Mouse (Mus musculus): Measurements from ENCODE around the gene Zfand2a.

Gene Zfand2a

GRCm38 (mm10) chr5:139432747-139433508 is 51.4 kb downstream of the Zfand2a start:
- in situ Hi-C loops (cut with MboI, MseI), result no loop called here

- in situ Hi-C loops (cut with MboI, MseI), result no loop called here
Measured at GRCm38 (mm10) chr5:139432333-139432732, 52.0 kb downstream of the Zfand2a start.

GRCm38 (mm10) chr5:139429818-139430341 is 54.5 kb downstream of the Zfand2a start:
- in situ Hi-C loops (cut with MboI, MseI), result loop anchor here (10.0 kb wide), 1 partner anchor 215 kb away; no protein-coding TSS in a partner anchor

- in situ Hi-C loops (cut with MboI, MseI), result loop anchor here (10.0 kb wide), 1 partner anchor 217 kb away; no protein-coding TSS in a partner anchor
Measured at GRCm38 (mm10) chr5:139427989-139428388, 56.4 kb downstream of the Zfand2a start.

- in situ Hi-C loops (cut with MboI, MseI), result loop anchor here (10.0 kb wide), 1 partner anchor 218 kb away; no protein-coding TSS in a partner anchor
Measured at GRCm38 (mm10) chr5:139427001-139427400, 57.3 kb downstream of the Zfand2a start.

GRCm38 (mm10) chr5:139425198-139425597 is 59.2 kb downstream of the Zfand2a start:
- in situ Hi-C loops (cut with MboI, MseI), result loop anchor here (10.0 kb wide), 1 partner anchor 220 kb away; no protein-coding TSS in a partner anchor

GRCm38 (mm10) chr5:139423026-139423865 is 61.1 kb downstream of the Zfand2a start, which contains the start of gene Gper1:
Gene Gper1 (plus strand): TSS chr5:139423151.
- in situ Hi-C loops (cut with MboI, MseI), result loop anchor here (10.0 kb wide), 1 partner anchor 222 kb away; no protein-coding TSS in a partner anchor
